Comparison of ENCODE assay signal across 8 mouse cellular contexts in the genomic region with DNA sequence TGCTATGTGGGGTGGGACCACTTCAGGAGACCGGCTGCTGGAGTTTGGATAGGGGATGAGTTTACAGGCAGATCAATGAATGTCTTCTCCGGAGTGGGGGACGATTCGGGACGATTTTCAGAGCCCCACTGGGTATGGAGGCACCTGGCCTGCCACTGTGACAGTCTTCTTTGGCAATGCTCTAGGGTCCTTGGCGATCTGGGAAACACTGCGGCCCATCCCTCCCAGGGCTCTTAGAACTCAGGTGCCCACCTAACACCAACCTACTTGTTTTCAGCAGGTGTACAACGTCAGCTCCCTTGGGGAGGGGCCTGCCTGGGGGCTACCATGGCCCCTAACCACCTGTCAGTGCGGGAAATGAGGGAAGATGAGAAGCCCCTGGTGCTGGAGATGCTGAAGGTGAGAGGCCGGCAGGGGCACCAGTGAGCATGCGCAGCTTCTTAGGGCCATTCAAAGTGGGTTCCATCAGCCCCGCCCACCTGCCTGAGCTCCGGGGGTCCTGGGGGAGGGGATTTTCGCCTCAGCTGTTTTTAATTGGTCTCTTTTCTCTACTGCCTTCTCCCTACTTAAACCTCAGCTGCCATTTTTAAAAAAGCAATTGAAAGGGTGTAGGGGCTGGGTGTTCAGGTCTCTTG. TPM values are rescaled to one million over a fixed set of nuclear protein-coding genes. Genes with fewer than 3 reads are reported as not detected.
DNase-seq lines count a peak whose midpoint lies in the region; ATAC-seq and TF ChIP-seq lines count a peak whose summit lies in the region.

No protein-coding gene starts in this region.

- DNase-seq in lung, postnatal 0 days (ENCODE audit: low spot score): peak; percentile 36
- no peak for DNase-seq in lung, postnatal 25 days (ENCODE audit: low spot score)
- peak; percentile 92 for DNase-seq in embryo, embryonic 10.5 days (ENCODE audit: low spot score)
- DNase-seq in layer of hippocampus, adult 9-11 months: peak; percentile 80
- DNase-seq in mesoderm, embryonic 11.5 days (ENCODE audit: low read depth, low spot score): peak; percentile 90
- no peak for DNase-seq in adipocyte (ENCODE audit: low spot score)

- H3K4me1 ChIP-seq in lung, postnatal 0 days (ENCODE audit: insufficient read depth, low read depth, low read length): peaks cover 19% of the 10 kb centered on the region
- peaks cover 32% of the 10 kb centered on the region for H3K4me1 ChIP-seq in heart, embryonic 16.5 days (ENCODE audit: control insufficient read depth, insufficient read depth, low read length)
- H3K4me1 ChIP-seq in stomach, embryonic 14.5 days (ENCODE audit: control insufficient read depth, insufficient read depth, low read length): peaks cover 51% of the 10 kb centered on the region

- H3K27ac ChIP-seq in lung, postnatal 0 days (ENCODE audit: low read length): peak overlapping the region; percentile 70; the same call in 1 of the 2 replicates
- H3K27ac ChIP-seq in heart, embryonic 16.5 days (ENCODE audit: low read length): no peak overlapping the region; the same call in 1 of the 2 replicates
- H3K27ac ChIP-seq in stomach, embryonic 14.5 days (ENCODE audit: low read length): peak overlapping the region; percentile 90; the same call in 1 of the 2 replicates

- peak overlapping the region; percentile 12; the same call in 1 of the 2 replicates for H3K4me3 ChIP-seq in lung, postnatal 0 days (ENCODE audit: low read depth, low read length)
- peak overlapping the region; percentile 47 for H3K4me3 ChIP-seq in heart, embryonic 16.5 days (ENCODE audit: low read length)
- peak overlapping the region; percentile 25 for H3K4me3 ChIP-seq in stomach, embryonic 14.5 days (ENCODE audit: low read depth, low read length)

- no peak overlapping the region for H3K9ac ChIP-seq in lung, postnatal 0 days (replicated peaks; ENCODE audit: low read depth)
- peak overlapping the region; percentile 63 for H3K9ac ChIP-seq in heart, embryonic 16.5 days (ENCODE audit: low read length)
- peak overlapping the region; percentile 10; the same call in 1 of the 2 replicates for H3K9ac ChIP-seq in stomach, embryonic 14.5 days (replicated peaks; ENCODE audit: low read depth, low read length)

- 0 out of 2 replicates have a peak, but pooled peaks cover 3% of the 10 kb centered on the region for H3K27me3 ChIP-seq in lung, postnatal 0 days (replicated peaks; ENCODE audit: insufficient read depth, low read length)
- no peaks in the 10 kb centered on the region for H3K27me3 ChIP-seq in heart, embryonic 16.5 days (ENCODE audit: control insufficient read depth, insufficient read depth, low read length)
- no peaks in the 10 kb centered on the region for H3K27me3 ChIP-seq in stomach, embryonic 14.5 days (ENCODE audit: control insufficient read depth, insufficient read depth, low read length)

- no peaks in the 10 kb centered on the region for H3K9me3 ChIP-seq in lung, postnatal 0 days (ENCODE audit: low read length)
- no peaks in the 10 kb centered on the region for H3K9me3 ChIP-seq in heart, embryonic 16.5 days (replicated peaks; ENCODE audit: control insufficient read depth, low read length)
- no peaks in the 10 kb centered on the region for H3K9me3 ChIP-seq in stomach, embryonic 14.5 days (ENCODE audit: control insufficient read depth, low read depth, low read length)

- peaks cover 19% of the 10 kb centered on the region for H3K36me3 ChIP-seq in lung, postnatal 0 days (ENCODE audit: insufficient read depth, low read length)
- peaks cover 27% of the 10 kb centered on the region for H3K36me3 ChIP-seq in heart, embryonic 16.5 days (ENCODE audit: control insufficient read depth, insufficient read depth)
- H3K36me3 ChIP-seq in stomach, embryonic 14.5 days (ENCODE audit: control insufficient read depth, insufficient read depth, low read length): peaks cover 28% of the 10 kb centered on the region

- TF ChIP-seq CTCF in lung, postnatal 0 days (IDR thresholded peaks at IDR 0.05): peak; percentile 45

- WGBS in lung, postnatal 0 days: 2% methylated on average over 14 of the region's 14 CpGs
- WGBS in heart, embryonic 16.5 days: 2% methylated on average over 14 of the region's 14 CpGs
- WGBS in stomach, embryonic 14.5 days: 2% methylated on average over 14 of the region's 14 CpGs

- no peak for ATAC-seq in lung, postnatal 0 days
- no peak for ATAC-seq in heart, embryonic 16.5 days (replicated peaks; ENCODE audit: extremely low read depth, insufficient read depth, low FRiP score)
- 0 out of 2 replicates have a peak, but pooled peaks have one; percentile 0 for ATAC-seq in stomach, embryonic 14.5 days (ENCODE audit: insufficient number of reproducible peaks, insufficient read depth, low FRiP score, low read depth)

- no peak for TF ChIP-seq EP300 in lung, postnatal 0 days (IDR thresholded peaks at IDR 0.05)

- H3K4me2 ChIP-seq in lung, postnatal 0 days (replicated peaks; ENCODE audit: low read depth, low read length): peak overlapping the region; percentile 48
- H3K4me2 ChIP-seq in heart, embryonic 16.5 days (ENCODE audit: low read depth, low read length): peak overlapping the region; percentile 80
- peak overlapping the region; percentile 66 for H3K4me2 ChIP-seq in stomach, embryonic 14.5 days (replicated peaks; ENCODE audit: low read depth, low read length)

RNA-seq across cellular contexts. Expression of gene Nat14, which starts 1.2 kb away (rescaled TPM):
- polyA plus RNA-seq in lung, postnatal 0 days (2015; fragmentation: Nextera tagmentation; extraction: Ambion mirVana): 1.1 and 2.3 TPM in 2 replicates
- 3.9 and 4.6 TPM in 2 replicates for polyA plus RNA-seq in heart, embryonic 16.5 days (2015; fragmentation: Nextera tagmentation; extraction: Ambion mirVana)
- polyA plus RNA-seq in stomach, embryonic 14.5 days (2014; fragmentation: Nextera tagmentation; extraction: Ambion mirVana): 3.5 and 4.0 TPM in 2 replicates

RNA-seq across cellular contexts. Expression of gene Ssc5d, which starts 2.5 kb away (rescaled TPM):
- polyA plus RNA-seq in lung, postnatal 0 days (2015; fragmentation: Nextera tagmentation; extraction: Ambion mirVana): 1.4 and 1.7 TPM in 2 replicates
- polyA plus RNA-seq in heart, embryonic 16.5 days (2015; fragmentation: Nextera tagmentation; extraction: Ambion mirVana): 2.6 and 2.7 TPM in 2 replicates
- polyA plus RNA-seq in stomach, embryonic 14.5 days (2014; fragmentation: Nextera tagmentation; extraction: Ambion mirVana): 3.3 and 3.9 TPM in 2 replicates

RNA-seq across cellular contexts. Expression of gene Zfp628, which starts 8.0 kb away (rescaled TPM):
- polyA plus RNA-seq in lung, postnatal 0 days (2015; fragmentation: Nextera tagmentation; extraction: Ambion mirVana): 2.7 TPM in 2 replicates
- polyA plus RNA-seq in heart, embryonic 16.5 days (2015; fragmentation: Nextera tagmentation; extraction: Ambion mirVana): 2.2 and 2.5 TPM in 2 replicates
- polyA plus RNA-seq in stomach, embryonic 14.5 days (2014; fragmentation: Nextera tagmentation; extraction: Ambion mirVana): 4.3 and 4.5 TPM in 2 replicates

RNA-seq across cellular contexts. Expression of gene Gm36210, which starts 16.7 kb away (rescaled TPM):
- not detected in 2 replicates for polyA plus RNA-seq in lung, postnatal 0 days (2015; fragmentation: Nextera tagmentation; extraction: Ambion mirVana)
- 0.11 TPM in 1 of 2 replicates, not detected in the other for polyA plus RNA-seq in heart, embryonic 16.5 days (2015; fragmentation: Nextera tagmentation; extraction: Ambion mirVana)
- polyA plus RNA-seq in stomach, embryonic 14.5 days (2014; fragmentation: Nextera tagmentation; extraction: Ambion mirVana): not detected in 2 replicates

RNA-seq across cellular contexts. Expression of gene Sbk2, which starts 41.2 kb away (rescaled TPM):
- 0.19 and 0.26 TPM in 2 replicates for polyA plus RNA-seq in lung, postnatal 0 days (2015; fragmentation: Nextera tagmentation; extraction: Ambion mirVana)
- 5.9 and 10.4 TPM in 2 replicates for polyA plus RNA-seq in heart, embryonic 16.5 days (2015; fragmentation: Nextera tagmentation; extraction: Ambion mirVana)
- polyA plus RNA-seq in stomach, embryonic 14.5 days (2014; fragmentation: Nextera tagmentation; extraction: Ambion mirVana): 0.55 and 1.4 TPM in 2 replicates

Comparison
In these comparisons a context has a peak if more than half of its experiments do, and no peak if none do; other contexts are left out.
1. DNase-seq: peak in lung, postnatal 0 days (single experiment), embryo, embryonic 10.5 days (single experiment), layer of hippocampus, adult 9-11 months (single experiment) and mesoderm, embryonic 11.5 days (single experiment); none in lung, postnatal 25 days (single experiment) and adipocyte (single experiment).
2. Peak in every context shown above with its lines, with median percentiles within 50 percentile points of each other: H3K4me2 ChIP-seq and H3K4me3 ChIP-seq.